Mouse (Mus musculus): ENCODE measurements at regions not wholly inside any gene's neighbourhood (a gene's known extent, or its start where the extent isn't known, plus 50 kb on each side); places are given as distances from the start of the nearest gene placed in this dataset.

DNA sequence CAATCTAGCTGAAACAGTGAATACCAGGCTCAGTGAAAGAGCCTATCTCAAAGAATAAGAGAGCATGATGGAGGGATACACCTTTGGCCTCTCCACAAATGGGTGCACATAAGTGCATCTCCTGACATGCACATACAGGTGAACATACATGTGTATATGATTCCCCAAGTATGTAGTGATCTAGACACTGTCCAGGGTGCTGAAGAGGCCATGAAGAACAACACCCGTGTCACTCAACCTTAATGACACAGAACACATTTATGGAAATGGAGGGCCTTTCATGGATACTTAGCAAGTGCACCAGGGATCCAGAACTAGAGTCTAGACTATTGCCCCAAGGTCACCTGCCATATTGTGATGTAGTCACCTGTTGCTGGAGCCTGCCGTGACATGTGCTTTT is 56.9 kb downstream of the Spata19 start:
- WGBS = 72% methylated on average over 2 of the region's 2 CpGs
- no peaks in the 10 kb centered on the region for H3K4me1 ChIP-seq
- H3K27ac ChIP-seq (replicated peaks) = no peak overlapping the region
- no peak overlapping the region for H3K9ac ChIP-seq
- H3K27me3 ChIP-seq (replicated peaks) = no peaks in the 10 kb centered on the region
- no peak overlapping the region for H3K4me3 ChIP-seq
- H3K9me3 ChIP-seq = no peaks in the 10 kb centered on the region
- H3K4me2 ChIP-seq = no peak overlapping the region
- no peak for ATAC-seq (ENCODE audit: extremely low read depth, insufficient number of reproducible peaks, low FRiP score, low TSS enrichment)
- H3K36me3 ChIP-seq = no peaks in the 10 kb centered on the region

DNA sequence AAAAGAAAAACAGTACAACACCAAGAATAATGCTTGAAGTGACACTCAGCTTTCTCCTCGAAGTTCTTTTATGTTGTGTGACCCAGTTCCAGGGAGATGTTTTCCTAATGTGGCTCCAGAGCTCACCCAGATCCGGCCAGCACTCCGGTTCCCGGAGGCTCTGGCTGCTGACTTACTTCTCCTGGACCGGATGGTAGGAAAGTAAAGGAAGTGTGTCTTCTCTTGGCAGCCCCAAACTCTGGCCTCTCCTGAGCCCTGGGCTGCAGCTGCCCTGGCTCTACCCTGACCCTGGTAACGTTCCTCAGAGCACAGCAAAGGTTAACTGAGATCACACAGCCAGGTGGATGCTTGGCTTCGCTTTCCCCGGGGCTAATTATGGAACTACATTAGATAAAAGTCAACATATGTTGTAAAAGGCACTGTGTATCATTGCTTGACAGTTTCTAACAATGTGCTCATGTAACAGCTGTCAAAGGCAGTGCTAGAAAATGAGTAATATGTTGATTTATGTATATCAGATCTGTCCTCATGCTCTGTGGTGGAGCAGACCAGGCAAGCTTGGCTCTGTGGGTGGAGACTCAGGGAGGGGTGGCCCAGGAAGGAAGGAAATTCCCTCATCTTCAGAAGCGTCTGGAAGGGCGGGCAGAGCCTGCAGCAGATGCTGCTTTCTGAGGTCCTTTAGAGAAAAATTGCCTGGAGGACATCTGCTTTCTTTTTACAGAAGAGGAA is 57.5 kb downstream of the Spata19 start:
- WGBS = 54% methylated on average over 10 of the region's 10 CpGs
- Histone ChIP-seq H3K9me3 (no peaks in the 10 kb centered on the region), H3K4me1 (no peaks in the 10 kb centered on the region), H3K27me3 (replicated peaks) (no peaks in the 10 kb centered on the region), H3K9ac (no peak overlapping the region), H3K4me2 (no peak overlapping the region), H3K36me3 (no peaks in the 10 kb centered on the region), H3K4me3 (no peak overlapping the region), H3K27ac (replicated peaks) (no peak overlapping the region)
- no peak for ATAC-seq (ENCODE audit: extremely low read depth, insufficient number of reproducible peaks, low FRiP score, low TSS enrichment)

DNA sequence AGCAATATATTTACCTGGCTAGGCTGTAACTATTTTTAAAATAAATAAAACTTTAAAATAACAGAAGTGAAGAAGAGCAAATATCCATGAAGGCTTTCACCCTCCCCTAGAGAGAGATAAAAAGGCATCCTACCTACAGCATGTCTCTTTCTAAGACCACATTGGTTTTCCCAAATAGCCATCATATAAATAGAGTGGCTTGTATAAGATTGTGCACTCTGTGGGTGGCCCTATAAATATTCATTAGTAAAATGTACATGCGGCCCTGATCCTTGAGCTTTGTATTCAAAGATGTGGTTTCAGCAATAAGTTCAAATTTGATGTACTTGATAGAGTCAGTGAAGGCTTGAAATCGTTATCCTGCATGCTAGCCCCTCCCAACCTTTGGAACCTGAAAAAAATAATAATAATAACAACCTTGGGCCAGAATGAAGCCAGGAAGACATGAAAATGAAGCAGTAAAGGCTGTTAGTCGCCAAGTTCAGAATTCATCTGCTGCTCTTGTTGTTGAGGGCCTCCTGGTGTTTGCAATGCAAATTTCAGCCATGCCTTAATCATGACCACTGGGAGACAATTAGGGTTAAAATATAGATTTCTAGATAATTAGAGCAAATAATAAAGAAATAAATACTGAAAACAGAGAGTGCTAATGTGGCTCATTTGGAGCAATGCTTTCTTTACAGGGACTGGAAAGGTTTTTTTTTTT is 61.9 kb downstream of the Spata19 start:
- H3K27me3 ChIP-seq (replicated peaks) = no peaks in the 10 kb centered on the region
- 0 out of 2 replicates have a peak, but pooled peaks cover 2% of the 10 kb centered on the region for H3K4me1 ChIP-seq
- no peak overlapping the region for H3K4me2 ChIP-seq
- no peak overlapping the region for H3K9ac ChIP-seq
- H3K9me3 ChIP-seq = no peaks in the 10 kb centered on the region
- no peak overlapping the region for H3K27ac ChIP-seq (replicated peaks)
- no peaks in the 10 kb centered on the region for H3K36me3 ChIP-seq
- no peak for ATAC-seq (ENCODE audit: extremely low read depth, insufficient number of reproducible peaks, low FRiP score, low TSS enrichment)
- WGBS = 50% methylated on average over 3 of the region's 3 CpGs
- no peak overlapping the region for H3K4me3 ChIP-seq

- H3K4me3 ChIP-seq = no peak overlapping the region
- H3K9ac ChIP-seq = no peak overlapping the region
- no peak overlapping the region for H3K27ac ChIP-seq (replicated peaks)
- 0 out of 2 replicates have a peak, but pooled peaks cover 2% of the 10 kb centered on the region for H3K4me1 ChIP-seq
- H3K36me3 ChIP-seq = no peaks in the 10 kb centered on the region
- H3K27me3 ChIP-seq (replicated peaks) = no peaks in the 10 kb centered on the region
- H3K9me3 ChIP-seq = no peaks in the 10 kb centered on the region
- no peak for ATAC-seq (ENCODE audit: extremely low read depth, insufficient number of reproducible peaks, low FRiP score, low TSS enrichment)
- 22% methylated on average over 8 of the region's 8 CpGs for WGBS
- peak overlapping the region; percentile 27 for H3K4me2 ChIP-seq
These were observed 64.4 kb downstream of the Spata19 start for GRCm38 (mm10) chr9:27461029-27461428.

DNA sequence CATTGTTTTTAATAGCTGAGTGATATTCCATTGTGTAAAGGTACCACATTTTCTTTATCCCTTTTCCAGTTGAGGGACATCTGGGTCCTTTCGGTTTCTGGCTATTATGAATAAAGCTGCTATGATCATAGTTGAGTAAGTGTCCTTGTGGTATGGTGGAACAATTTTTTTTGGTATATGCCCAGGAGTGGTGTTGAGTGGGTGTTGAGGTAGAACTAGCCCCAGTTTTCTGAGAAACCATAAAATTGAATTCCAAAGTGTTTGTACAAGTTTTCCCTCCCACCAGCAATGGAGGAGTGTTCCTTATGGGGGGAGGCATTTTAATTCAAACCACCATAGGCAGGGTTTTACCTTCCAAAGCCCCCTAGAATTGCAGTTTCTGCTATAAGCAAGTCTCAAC is 67.4 kb downstream of the Spata19 start:
- no peak overlapping the region for H3K4me3 ChIP-seq
- no peak overlapping the region for H3K9ac ChIP-seq
- H3K4me1 ChIP-seq = 0 out of 2 replicates have a peak, but pooled peaks cover 2% of the 10 kb centered on the region
- H3K4me2 ChIP-seq = no peak overlapping the region
- H3K9me3 ChIP-seq = no peaks in the 10 kb centered on the region
- H3K27ac ChIP-seq (replicated peaks) = no peak overlapping the region
- ATAC-seq (ENCODE audit: extremely low read depth, insufficient number of reproducible peaks, low FRiP score, low TSS enrichment) = no peak
- H3K36me3 ChIP-seq = no peaks in the 10 kb centered on the region
- H3K27me3 ChIP-seq (replicated peaks) = no peaks in the 10 kb centered on the region
- 78% methylated on average over 1 of the region's 1 CpGs for WGBS

GRCm38 (mm10) chr9:27475468-27475867 is 78.9 kb downstream of the Spata19 start:
- Histone ChIP-seq H3K27me3 (replicated peaks) (no peaks in the 10 kb centered on the region), H3K4me3 (no peak overlapping the region), H3K4me2 (no peak overlapping the region), H3K4me1 (no peaks in the 10 kb centered on the region), H3K9me3 (no peaks in the 10 kb centered on the region; the same call in 1 of the 2 replicates), H3K36me3 (no peaks in the 10 kb centered on the region), H3K27ac (replicated peaks) (no peak overlapping the region), H3K9ac (no peak overlapping the region)
- no peak for ATAC-seq (ENCODE audit: extremely low read depth, insufficient number of reproducible peaks, low FRiP score, low TSS enrichment)
- 50% methylated on average over 10 of the region's 10 CpGs for WGBS

- H3K4me3 ChIP-seq = no peak overlapping the region
- H3K9ac ChIP-seq = no peak overlapping the region
- H3K27ac ChIP-seq (replicated peaks) = no peak overlapping the region
- ATAC-seq (ENCODE audit: extremely low read depth, insufficient number of reproducible peaks, low FRiP score, low TSS enrichment) = no peak
- H3K9me3 ChIP-seq = no peaks in the 10 kb centered on the region; the same call in 1 of the 2 replicates
- H3K4me1 ChIP-seq = no peaks in the 10 kb centered on the region
- H3K36me3 ChIP-seq = no peaks in the 10 kb centered on the region
- WGBS = 74% methylated on average over 5 of the region's 5 CpGs
- no peaks in the 10 kb centered on the region for H3K27me3 ChIP-seq (replicated peaks)
- no peak overlapping the region for H3K4me2 ChIP-seq
These were observed 80.0 kb downstream of the Spata19 start for GRCm38 (mm10) chr9:27476636-27477035.

DNA sequence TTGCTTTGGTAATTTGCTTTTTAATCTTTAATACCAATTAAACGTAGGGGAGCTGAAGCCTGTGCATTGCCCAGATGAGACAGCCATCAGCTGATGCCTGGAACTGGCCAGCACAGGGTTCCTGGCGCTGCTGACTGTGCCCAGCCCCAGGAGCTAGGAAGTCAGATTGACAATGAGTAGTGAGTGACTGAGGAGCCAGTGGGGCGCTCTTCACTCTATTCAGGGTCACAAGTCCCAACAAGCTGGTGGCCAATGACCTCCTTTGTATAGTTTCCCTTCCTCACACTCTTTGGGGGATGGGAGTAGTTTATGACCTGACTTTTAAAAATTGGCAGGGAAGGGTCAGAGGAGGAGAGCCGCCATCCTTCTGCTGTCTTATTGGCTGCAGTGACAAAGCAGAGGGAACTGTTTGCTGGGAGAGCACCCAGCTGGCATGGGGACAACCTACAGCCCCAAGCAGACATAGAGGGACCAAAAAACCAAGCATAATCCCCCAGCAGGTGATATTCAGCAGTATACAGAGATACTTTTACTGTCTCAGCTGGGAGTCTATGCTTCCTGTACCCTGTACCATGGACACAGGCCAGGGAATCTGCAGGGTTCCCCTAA is 80.6 kb downstream of the Spata19 start:
- no peak overlapping the region for H3K9ac ChIP-seq
- H3K27ac ChIP-seq (replicated peaks) = no peak overlapping the region
- no peak overlapping the region for H3K4me3 ChIP-seq
- no peaks in the 10 kb centered on the region; the same call in 1 of the 2 replicates for H3K9me3 ChIP-seq
- H3K4me2 ChIP-seq = no peak overlapping the region
- H3K4me1 ChIP-seq = no peaks in the 10 kb centered on the region
- H3K36me3 ChIP-seq = no peaks in the 10 kb centered on the region
- WGBS = 63% methylated on average over 4 of the region's 4 CpGs
- no peak for ATAC-seq (ENCODE audit: extremely low read depth, insufficient number of reproducible peaks, low FRiP score, low TSS enrichment)
- no peaks in the 10 kb centered on the region for H3K27me3 ChIP-seq (replicated peaks)

- no peak for ATAC-seq (ENCODE audit: extremely low read depth, insufficient number of reproducible peaks, low FRiP score, low TSS enrichment)
- no peak overlapping the region for H3K9ac ChIP-seq
- no peaks in the 10 kb centered on the region for H3K36me3 ChIP-seq
- H3K4me3 ChIP-seq = no peak overlapping the region
- no peak overlapping the region for H3K27ac ChIP-seq (replicated peaks)
- H3K27me3 ChIP-seq (replicated peaks) = no peaks in the 10 kb centered on the region
- H3K9me3 ChIP-seq = no peaks in the 10 kb centered on the region; the same call in 1 of the 2 replicates
- no peak overlapping the region for H3K4me2 ChIP-seq
- no peaks in the 10 kb centered on the region for H3K4me1 ChIP-seq
- 84% methylated on average over 3 of the region's 3 CpGs for WGBS
These were observed 81.7 kb downstream of the Spata19 start for GRCm38 (mm10) chr9:27478346-27478745.

- 67% methylated on average over 6 of the region's 6 CpGs for WGBS
- H3K9ac ChIP-seq = no peak overlapping the region
These were observed 105.2 kb downstream of the Spata19 start for GRCm38 (mm10) chr9:27501816-27502215.

DNA sequence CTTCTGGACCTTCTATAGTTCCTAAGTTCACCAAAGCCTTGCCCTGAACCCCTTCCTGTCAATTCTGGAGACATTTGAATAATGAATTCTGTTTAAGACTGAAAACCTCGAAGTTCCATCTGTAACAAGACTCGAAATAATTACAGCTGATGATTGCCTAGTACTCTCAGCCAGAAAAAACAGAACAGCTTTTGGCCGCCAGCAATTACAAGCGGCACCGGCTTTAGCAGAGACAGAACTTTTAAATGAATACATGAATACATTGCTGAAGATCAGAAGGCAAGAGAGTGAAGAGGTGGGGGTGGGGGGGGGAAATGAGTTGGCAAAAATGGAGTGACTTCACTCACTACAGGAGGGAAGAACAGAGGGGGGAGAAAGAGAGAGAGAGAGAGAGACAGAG is 112.6 kb downstream of the Spata19 start:
- no peaks in the 10 kb centered on the region for H3K27me3 ChIP-seq (replicated peaks)
- WGBS = 69% methylated on average over 5 of the region's 5 CpGs
- ATAC-seq (ENCODE audit: extremely low read depth, insufficient number of reproducible peaks, low FRiP score, low TSS enrichment) = no peak

More at GRCm38 (mm10) chr9:27501816-27502215, 105.2 kb downstream of the Spata19 start:
- no peak for ATAC-seq (ENCODE audit: extremely low read depth, insufficient number of reproducible peaks, low FRiP score, low TSS enrichment)
- no peaks in the 10 kb centered on the region for H3K27me3 ChIP-seq (replicated peaks)
- no peak overlapping the region for H3K27ac ChIP-seq (replicated peaks)
- no peaks in the 10 kb centered on the region for H3K9me3 ChIP-seq
- 0 out of 2 replicates have a peak, but pooled peaks cover 6% of the 10 kb centered on the region for H3K4me1 ChIP-seq
- no peaks in the 10 kb centered on the region for H3K36me3 ChIP-seq
- no peak overlapping the region for H3K4me3 ChIP-seq
- no peak overlapping the region for H3K4me2 ChIP-seq

More for the DNA sequence above, 112.6 kb downstream of the Spata19 start:
- H3K9me3 ChIP-seq = no peaks in the 10 kb centered on the region
- no peaks in the 10 kb centered on the region for H3K4me1 ChIP-seq
- H3K9ac ChIP-seq = no peak overlapping the region
- H3K4me3 ChIP-seq = no peak overlapping the region
- no peaks in the 10 kb centered on the region for H3K36me3 ChIP-seq
- H3K4me2 ChIP-seq = no peak overlapping the region
- H3K27ac ChIP-seq (replicated peaks) = no peak overlapping the region

Data from heart, embryonic 13.5 days (tissue).